Mouse (Mus musculus) right cerebral cortex, postnatal 14 days (tissue): ENCODE data around the gene Tardbp.

Source experiments
- DNase-seq: peaks from one replicate; pipeline ENCODE4 v3.0.0; 2022

Tardbp gene

DNA sequence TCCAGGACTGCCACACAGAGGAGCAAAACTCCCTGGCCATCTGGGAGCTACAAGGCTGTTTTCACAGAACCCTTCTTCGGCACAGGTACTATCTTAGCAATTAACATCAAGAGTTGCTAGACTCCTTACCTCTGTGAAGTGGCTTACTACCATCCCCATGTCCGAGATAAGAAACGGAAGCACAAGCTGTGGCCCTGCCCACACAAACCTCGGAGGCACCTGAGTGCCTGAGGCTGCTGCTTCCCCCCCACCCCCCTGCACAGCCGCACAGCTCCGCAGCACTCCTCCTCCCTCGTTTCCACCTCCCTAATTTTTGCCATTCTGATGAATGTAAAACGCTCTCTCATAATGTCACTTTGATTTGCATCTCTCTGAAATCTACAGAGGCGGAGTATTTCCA is 11.5 kb upstream of the Tardbp start:
- no peak for DNase-seq

DNA sequence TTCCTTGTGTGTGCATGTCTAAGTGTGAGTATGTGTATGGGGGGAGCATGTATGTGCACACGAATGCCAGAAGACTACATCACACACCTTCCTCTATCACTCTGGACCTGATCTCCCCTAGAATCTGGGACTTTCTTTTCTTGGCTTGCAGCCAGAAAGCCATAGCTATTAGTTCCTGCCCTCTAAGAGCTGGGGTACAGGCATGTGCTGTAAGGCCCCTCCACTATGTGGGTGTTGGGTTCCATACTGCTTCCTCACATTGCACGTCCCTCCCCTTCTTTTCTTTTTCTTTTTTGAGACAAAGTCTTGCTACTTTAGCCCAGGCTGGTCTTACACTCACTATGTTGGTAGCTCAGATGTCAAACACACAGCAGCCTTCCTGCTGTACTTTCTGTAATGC is 8.5 kb upstream of the Tardbp start:
- DNase-seq: no peak

DNA sequence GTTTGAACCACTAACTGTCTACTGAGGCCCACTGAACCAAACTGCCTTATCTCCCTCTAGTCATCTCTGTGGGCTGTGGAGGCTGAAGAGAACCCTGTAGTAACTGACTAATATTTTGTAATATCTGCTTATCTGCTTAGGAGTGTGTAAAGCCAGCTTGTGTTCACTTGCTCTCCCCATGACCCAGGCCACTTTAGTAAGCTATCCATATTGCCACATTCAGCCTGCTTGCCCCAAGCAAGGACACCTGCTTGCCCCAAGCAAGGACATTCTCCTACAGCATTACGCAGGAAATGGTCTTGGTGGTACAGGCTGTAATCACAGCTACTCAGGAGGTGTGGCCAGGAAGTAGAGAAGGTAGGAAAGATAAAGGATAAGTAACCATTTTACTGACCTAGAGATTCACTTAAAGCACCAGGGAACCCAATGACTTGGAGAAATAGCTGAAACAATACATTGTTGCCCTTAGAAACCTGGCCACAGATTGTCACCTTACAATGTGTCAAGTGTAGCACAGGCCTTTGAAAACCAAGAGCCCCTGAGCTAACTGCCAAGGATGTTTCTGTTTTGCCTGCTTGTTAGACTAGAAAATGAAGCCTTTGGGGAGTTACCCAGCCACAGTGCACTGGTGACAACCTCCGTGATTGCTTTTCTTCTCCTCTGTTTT is 6.7 kb upstream of the Tardbp start:
- no peak for DNase-seq

DNA sequence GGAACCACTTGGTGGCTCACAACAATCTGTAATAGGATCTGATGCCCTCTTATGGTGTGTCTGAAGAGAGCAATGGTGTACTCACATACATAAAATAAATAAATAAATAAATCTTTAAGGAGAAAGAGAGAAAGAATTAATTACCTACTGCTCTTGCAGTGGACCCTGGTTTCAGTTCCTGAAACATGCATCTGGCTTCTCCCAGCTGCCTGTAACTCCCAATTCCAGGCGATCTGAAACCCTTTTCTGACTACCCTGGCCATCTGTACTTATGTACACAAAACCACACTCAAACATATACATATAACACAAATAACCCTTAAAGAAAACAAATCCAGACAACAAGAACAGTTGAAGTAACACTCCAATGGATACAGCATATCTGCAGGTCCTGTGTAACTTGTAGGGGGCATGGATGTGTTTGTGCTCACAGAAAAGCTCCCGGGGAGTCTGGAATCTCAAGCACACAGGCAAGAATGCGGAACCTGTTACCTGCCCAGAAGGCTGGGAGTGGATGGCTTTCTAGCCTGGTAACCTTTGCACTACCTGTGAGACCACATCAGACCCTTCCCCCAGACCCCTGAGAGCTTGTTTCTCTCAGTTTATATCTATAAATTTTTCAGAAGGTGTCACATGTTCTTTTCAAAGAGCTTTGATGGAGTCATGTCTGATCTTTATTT is 5.3 kb upstream of the Tardbp start:
- DNase-seq: no peak

DNA sequence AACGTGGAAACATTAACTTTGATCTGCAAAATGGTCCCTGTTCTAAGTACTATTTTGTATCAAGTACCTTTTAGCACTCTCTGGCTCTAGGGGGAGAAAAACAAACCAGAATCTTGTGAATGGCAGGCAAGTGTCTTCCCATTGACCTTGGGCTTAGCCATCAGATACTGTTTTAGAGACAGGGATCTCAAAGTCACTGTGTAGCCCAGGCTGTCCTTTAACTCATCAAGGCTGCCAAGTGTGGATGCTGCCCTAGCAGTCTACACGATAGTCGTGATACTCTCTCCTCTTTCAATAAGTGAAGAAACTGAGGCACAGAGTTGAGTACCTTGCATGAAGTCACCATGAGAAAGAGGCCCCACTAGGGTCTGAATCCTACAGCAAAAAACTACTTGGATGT is 427 bp upstream of the Tardbp start:
- DNase-seq: no peak

DNA sequence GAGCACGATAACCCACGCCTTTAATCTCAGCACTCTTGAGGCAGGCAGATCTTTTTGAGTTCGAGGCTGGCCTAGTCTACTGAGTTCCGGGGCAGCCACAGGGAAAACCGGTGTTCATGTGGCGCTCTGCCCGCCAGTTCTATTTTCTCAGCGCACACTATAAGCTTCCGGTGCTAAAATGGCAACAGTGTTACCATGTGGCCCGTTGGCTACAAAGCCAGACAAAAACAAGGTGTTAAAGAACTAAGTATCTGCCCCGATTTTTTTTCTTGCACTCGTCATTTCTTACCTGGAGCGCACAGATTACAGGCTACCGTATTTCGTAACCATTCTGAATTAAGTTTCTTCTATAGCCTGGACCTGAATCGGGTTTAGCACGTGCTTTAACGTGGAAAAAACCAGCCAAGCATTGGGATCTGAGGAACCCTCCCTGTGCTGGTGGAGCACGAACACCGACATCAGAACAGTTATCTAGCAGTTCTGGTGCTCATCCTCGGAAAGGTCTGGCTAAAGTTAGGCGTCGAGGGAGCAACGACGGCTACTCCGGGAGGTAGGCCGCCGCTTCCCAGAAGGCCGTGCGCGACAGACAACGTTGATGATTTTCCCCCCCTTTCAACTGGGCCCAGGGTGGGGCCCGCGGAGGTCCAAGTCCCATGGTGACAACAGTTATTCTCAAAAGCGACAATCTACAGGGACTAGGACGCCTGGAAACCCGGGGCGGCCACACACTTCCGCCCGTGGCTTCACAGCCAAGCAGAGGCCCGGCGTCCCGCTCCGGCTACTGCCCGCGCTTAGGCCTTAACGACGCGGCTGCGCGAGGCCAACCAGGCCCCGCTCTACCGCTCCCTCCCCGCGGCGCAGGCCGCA is 830 bp downstream of the Tardbp start:
- peak; percentile 44 for DNase-seq

DNA sequence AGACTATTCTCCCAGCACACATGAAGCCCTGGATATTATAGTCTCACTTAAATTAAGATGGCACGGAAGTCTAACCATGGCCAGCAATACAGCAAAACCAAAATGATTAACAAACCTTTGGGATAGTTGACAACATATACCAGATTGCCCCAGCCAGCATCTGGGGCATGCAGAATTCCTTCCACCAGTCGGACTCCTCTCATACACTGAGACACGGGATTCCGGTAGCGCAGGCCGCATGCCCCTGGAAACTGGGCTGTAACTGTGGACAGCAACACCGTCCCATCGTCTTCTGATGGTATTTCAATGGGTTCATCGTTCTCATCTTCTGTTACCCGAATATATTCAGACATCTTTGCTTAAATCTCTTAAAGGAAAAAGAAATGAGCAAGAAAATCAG is 1.8 kb downstream of the Tardbp start:
- no peak for DNase-seq

DNA sequence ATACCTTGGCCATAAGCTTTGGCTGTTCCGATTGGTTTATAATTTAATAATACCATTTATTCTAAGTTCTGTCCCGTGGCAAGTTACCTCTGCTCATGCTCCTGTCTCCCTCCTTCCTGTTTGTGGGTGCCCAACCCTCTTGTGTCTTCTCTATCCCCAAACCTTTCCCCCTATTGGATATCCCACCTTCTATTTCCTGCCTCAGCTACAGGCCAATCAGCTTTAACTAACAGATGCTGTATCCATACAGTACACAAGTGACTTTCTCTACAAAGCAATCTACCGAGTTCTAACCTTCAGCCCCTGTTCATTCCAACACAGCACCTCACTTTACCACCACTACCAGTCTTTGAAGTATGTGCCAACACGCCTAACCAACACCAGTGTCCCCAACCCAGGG is 3.2 kb downstream of the Tardbp start:
- no peak for DNase-seq

DNA sequence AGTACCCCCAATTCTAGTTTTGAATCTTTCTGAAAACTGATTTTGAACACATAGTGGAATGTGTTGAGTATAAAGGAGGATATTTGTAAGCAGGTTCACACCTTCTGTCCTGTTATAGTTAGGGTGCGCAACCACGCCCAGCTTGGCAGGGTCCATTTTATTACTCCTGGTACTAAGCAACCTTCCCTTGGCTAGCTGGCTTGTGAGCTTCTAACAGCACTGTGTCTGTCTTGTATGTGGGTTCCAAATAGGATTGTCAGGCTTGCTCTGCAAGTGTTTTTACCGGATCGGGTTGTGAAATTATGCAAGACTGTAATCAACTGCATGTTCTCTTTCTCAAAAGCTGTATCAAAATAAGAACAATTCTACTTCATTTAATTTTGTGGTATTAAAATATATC is 4.3 kb downstream of the Tardbp start:
- DNase-seq: no peak

DNA sequence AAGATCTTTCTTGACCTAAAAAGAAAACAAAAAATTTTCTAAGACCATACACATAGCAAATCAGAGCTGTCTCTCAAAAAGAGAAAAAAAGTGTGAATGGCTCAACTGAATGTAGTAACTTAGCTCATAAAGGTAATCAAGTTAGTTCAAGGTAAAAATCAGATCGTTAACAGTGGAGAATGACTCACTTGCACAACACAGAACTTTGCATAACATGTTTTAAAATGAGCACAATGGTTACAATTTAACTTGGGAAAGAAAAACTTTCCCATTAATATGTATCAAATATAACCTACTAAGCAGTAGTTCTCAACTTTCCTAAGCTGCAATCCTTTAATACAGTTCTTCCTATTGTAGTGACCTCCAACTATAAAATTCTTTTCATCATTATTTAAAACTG is 6.1 kb downstream of the Tardbp start:
- DNase-seq: no peak

DNA sequence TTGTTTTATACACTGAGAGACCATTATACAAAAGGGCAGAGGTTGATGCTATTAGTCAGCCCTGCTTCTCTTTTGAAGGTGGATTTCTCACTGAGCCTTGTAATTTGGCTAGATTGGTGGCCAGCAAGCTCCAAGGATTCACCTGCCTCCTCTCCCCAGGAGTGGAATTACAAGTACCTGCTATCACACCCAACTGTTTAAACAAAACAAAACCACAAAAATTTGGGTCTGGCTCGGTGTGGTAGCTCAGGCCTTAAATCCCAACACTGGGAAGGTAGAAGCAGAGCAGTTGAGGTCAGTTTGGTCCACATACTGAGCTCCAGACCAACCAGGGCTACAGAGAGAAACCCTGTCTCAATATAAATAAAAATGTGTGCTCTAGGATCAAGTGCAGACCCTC is 7.0 kb downstream of the Tardbp start:
- no peak for DNase-seq

DNA sequence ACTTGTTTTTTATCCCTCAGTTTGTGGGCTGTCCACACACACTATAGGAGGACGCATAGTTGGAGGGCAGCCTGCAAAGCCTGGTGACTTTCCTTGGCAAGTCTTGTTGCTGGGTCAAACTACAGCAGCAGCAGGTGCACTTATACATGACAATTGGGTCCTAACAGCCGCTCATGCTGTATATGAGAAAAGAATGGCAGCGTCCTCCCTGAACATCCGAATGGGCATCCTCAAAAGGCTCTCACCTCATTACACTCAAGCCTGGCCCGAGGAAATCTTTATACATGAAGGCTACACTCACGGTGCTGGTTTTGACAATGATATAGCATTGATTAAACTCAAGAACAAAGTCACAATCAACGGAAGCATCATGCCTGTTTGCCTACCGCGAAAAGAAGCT is 13.1 kb downstream of the Tardbp start:
- DNase-seq: no peak

DNA sequence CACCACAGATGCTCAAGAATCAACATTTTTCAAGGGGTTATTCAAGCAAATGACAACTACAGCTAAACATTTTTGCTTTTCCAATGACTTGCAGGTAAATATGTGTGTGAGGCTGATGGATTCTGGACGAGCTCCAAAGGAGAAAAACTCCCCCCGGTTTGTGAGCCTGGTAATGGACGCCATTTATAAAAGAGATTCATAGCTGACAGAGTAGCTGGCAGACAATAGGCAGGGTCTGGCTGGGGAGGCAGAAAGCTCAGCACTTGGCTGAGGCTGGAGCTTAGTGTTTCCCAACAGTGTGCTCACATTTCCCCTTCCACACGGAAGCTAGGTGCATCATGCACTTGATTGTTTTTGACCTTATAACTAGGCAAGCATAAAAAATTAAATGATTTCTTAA is 14.3 kb downstream of the Tardbp start:
- no peak for DNase-seq

DNA sequence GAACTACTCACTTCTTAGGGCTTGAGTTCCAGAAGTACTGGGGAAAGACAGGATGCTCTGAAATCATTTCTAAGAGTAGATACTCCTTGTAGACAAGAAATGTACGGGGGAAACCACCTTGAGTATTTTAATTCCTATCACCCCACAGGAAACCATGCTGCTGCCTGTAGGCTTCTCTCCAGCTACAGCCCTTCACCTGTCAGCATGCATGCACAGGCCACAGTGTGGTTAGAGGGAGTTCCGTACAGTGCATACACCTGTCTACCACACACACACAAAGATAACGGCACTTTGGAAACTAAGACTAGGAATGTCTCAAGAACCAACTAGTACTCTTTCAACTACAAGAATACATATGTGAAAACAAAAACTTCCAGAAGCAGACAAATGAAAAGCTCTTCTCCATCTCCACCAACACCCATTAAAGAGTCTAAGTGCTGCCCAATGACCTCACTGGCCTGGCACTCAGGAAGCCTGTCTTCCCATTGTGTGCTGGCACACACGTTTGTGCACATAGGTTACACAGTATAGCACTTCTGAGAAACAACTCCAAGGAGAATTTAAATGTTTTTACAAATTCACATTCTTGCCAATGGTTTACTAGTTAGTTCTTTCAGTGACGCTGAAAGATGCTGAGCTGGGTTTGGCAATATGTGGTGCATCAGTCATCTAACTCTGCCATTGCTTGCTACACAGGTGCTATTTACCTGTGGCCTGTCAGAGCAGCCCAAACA is 16.0 kb downstream of the Tardbp start:
- no peak for DNase-seq

DNA sequence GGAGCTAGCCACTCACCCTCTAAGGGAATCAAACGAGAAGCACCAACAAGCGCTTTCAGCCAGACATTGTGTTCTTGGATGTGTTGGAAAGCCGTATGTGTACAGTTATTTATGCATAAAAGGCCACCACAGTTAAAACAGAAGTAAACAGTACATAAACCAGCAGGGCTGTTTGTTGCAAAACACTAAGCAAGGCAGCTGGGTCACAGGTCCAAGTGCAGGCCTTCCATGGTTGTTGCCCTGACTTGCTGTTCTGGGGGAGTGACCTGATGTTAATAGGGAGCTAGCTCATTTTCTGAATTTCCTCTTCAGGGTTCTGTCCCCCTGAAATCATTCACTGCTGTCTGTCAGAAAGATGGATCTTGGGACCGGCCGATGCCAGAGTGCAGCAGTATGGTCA is 17.0 kb downstream of the Tardbp start:
- DNase-seq: no peak

DNA sequence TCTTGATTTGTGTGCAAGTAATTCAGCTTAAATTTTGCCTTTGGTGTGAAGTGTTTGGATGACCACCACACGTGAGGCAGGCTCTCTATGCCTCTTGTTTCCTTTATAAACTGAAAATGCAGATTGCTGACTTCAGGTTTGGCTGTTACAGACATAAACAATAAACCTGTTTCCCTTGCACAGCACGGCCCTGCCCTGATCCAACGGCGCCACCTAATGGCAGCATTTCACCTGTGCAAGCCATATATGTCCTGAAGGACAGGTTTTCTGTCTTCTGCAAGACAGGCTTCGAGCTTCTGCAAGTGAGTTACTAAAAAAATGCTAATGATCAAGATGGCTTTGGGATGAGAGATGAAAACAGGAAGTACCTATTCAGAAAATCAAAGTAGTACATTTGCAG is 19.1 kb downstream of the Tardbp start:
- peak; percentile 88 for DNase-seq

DNA sequence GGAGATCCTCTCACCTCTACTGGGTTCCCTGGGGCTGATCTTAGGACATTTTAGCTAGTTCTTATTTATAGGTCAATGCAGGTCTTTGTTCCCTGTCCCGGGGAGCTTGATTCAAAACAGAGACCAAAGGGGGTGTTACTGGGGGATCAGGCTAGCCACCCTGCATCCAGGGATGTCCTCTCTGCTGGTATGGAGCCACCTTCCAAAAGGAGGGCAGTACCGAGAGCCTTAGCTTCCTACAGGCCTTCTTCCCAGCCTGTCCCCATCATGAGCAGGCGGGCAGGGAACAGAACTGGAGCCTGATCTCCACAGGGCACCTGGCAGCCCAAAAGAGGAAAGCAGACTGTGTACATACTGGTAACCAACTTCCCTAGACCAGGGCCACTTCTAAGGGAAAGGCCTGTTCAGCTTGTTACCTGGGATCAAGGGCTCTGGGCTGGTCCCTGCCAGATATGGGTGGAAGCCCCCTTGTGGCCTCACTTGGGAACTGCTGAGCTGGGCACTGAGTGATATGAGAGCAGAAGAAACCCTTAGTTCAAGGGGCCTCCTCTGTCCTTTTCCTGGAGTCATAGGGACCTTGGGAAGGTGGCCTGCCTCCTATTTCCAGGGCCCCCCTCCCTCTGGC is 22.2 kb downstream of the Tardbp start:
- DNase-seq: peak; percentile 71

DNA sequence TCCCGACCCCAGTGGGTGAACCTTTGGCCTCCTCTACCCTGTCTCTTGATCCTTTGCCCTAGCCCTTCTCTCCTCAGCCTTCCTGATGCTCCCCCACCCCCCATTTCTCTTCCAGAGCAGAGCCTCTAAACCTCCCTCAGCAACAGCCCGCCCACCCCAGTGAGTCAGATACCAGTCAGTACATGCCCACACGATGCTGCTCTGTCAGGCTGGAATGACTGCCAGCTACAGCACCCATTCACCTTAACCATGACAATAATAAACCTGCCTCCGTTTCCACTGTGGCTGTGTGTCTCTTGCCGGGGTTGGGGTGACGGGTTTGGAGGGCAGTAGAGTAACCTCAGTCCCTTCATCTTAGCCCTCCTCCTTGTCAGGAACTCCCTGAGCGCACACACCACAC is 22.7 kb downstream of the Tardbp start:
- peak; percentile 48 for DNase-seq

DNA sequence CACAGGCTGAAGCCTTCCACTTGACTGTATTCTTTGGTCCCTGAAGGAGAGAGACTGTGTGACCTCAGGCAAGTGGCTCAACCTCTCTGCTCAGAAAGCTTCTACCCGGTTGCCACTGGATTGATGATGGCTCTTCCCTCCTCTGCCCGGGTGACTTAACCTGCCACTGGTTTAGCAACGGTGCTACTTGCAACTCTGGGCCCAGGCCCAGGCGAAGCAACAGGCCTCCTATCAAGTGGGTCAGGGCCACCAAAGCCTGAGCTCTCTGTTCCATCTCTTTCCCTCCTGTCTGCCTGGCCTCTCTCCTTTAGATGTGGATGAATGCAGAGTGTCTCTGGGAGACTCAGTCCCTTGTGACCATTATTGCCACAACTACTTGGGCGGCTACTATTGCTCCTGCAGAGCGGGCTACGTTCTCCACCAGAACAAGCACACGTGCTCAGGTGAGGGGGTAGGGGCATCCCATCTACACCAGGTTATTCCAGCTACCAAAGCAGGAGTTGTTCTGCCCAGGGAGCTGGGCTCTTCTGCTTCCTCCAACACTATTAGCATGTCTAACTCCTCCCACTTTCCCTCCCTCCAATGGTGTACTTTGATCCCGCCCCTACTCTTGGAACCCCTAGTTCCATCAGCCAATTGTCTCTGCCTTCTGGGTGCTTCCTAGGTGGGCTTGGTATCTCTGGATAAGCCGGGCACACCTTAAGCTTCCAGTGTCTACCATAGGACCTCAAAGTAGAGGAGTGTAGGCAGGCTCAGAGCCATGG is 23.3 kb downstream of the Tardbp start:
- no peak for DNase-seq

DNA sequence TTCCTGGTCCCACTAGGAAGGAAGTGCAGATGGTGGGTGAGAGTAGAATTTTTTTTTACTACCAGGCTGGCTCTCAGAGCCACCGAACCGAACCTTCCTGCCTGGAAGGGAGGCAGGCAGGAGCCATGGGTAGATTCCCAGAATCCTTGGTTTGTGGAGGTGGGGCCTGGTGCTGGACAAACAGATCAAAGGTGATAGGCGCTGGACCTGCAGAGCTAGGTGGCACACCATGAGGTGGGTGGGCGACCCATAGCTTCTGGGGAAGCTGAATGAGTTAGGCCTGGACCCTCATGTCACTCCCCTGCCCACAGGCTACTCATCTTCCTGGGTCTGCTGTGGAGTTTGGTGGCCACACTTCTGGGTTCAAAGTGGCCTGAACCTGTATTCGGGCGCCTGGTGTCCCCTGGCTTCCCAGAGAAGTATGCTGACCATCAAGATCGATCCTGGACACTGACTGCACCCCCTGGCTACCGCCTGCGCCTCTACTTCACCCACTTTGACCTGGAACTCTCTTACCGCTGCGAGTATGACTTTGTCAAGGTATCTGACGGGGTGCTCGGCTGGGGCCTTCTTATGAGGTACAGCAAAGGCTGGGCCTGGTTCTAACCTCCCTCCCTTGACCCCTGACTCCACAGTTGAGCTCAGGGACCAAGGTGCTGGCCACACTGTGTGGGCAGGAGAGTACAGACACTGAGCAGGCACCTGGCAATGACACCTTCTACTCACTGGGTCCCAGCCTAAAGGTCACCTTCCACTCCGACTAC is 24.3 kb downstream of the Tardbp start, which contains the start of gene Masp2:
Masp2 (plus strand) TSS at position 198 of the 764 bp plus-strand sequence.
- DNase-seq: no peak

DNA sequence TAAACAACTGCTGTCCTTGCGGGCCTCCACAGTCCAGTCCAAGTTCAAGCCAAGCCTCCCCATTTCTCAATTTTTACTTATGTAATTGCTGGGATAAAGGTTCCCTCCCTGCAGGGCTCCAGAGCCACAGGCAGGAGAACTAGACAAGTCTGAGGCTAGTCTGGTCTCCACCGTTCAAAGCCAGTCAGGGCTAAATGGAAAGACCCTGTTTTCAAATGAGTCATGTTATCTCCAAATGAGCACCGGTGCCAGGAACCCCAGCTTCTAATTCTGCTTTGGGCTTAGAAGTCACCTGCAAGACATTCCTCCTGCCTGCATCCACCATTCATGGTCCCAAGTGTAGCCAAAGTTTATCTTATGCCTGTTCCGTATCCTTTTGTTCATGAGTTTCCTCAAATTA is 24.9 kb downstream of the Tardbp start:
- no peak for DNase-seq
